Mouse (Mus musculus) forebrain, postnatal 0 days (tissue): ENCODE measurements around the gene Pdcd2. TPM values are rescaled to one million over a fixed set of nuclear protein-coding genes. Genes with fewer than 3 reads are reported as not detected.

Experiments used
- ATAC-seq: fragments of 200-750 bp; cut with Nextera tagmentation; 2 replicates; pipeline ENCODE4 v1.8.0; 2017; ENCODE audit warnings: mild to moderate bottlenecking, moderate library complexity
- DNase-seq: peaks from one replicate; pipeline ENCODE4 v3.0.0-alpha.2; 2015
- H3K27ac ChIP-seq: fragments of 300-500 bp; sonication (generic); 2 replicates; pipeline ENCODE4 v1.5.1; 2014; ENCODE audit warnings: low read depth, mild to moderate bottlenecking, antibody characterized with exemption, low read length, moderate library complexity, mixed read lengths
- H3K27me3 ChIP-seq: fragments of 300-500 bp; sonication (generic); 2 replicates; pipeline ENCODE4 v1.6.1; 2014; ENCODE audit warnings: mild to moderate bottlenecking, low read length, mixed read lengths; ENCODE audit not compliant: insufficient read depth
- H3K36me3 ChIP-seq: fragments of 300-500 bp; sonication (generic); 2 replicates; pipeline ENCODE4 v1.6.1; 2014; ENCODE audit warnings: mild to moderate bottlenecking, moderate library complexity; ENCODE audit not compliant: insufficient read depth
- H3K4me1 ChIP-seq: fragments of 300-500 bp; sonication (generic); 2 replicates; pipeline ENCODE4 v1.6.1; 2014; ENCODE audit warnings: antibody characterized with exemption; ENCODE audit not compliant: insufficient read depth
- H3K4me2 ChIP-seq: fragments of 300-500 bp; sonication (generic); 2 replicates; pipeline ENCODE4 v1.6.1; 2014; ENCODE audit warnings: low read depth, mild to moderate bottlenecking, moderate library complexity
- H3K4me3 ChIP-seq: fragments of 300-500 bp; sonication (generic); 2 replicates; pipeline ENCODE4 v1.5.1; 2014; ENCODE audit warnings: low read depth, low read length, mixed read lengths
- H3K9ac ChIP-seq: fragments of 300-500 bp; sonication (generic); 2 replicates; pipeline ENCODE4 v1.6.1; 2014; ENCODE audit warnings: mild to moderate bottlenecking
- H3K9me3 ChIP-seq: fragments of 300-500 bp; sonication (generic); 2 replicates; pipeline ENCODE4 v1.6.1; 2016; ENCODE audit warnings: low read length
- CTCF ChIP-seq: sonication (generic); IDR thresholded peaks from 2 replicates; pipeline ENCODE4 v1.5.1; 2016; ENCODE audit warnings: antibody characterized with exemption, control low read depth, low read depth
- WGBS: fragments of 180-500 bp; shearing (Covaris S2); extraction: QIAGEN DNeasy Blood & Tissue Kit; methylation state at CpG from one replicate; pipeline ENCODE4 v1.1.7; 2014; 5-methylcytosine and 5-hydroxymethylcytosine counted together
- polyA plus RNA-seq: library from polyadenylated mRNA; unstranded; fragments of >200 nt; fragmentation: Nextera tagmentation; extraction: Ambion mirVana; gene quantifications from 2 replicates; pipeline ENCODE4 v1.2.1, GENCODE M21; 2015
- total RNA-seq: library from RNA; depleted of rRNA; stranded (reverse); fragments of >200 nt; gene quantifications from 2 replicates; pipeline ENCODE4 v1.2.3, GENCODE M21; 2014

The Pdcd2 gene
- total and polyA plus RNA-seq, 2 experiments from 2014 or later = 49.9 to 57.9 TPM

- DNase-seq (no peak), ATAC-seq (no peak)
- H3K9ac ChIP-seq = no peak overlapping the region
- H3K27me3 ChIP-seq = no peaks in the 10 kb centered on the region
- no peak for TF ChIP-seq CTCF
- peaks cover 4% of the 10 kb centered on the region; the same call in 1 of the 2 replicates for H3K4me1 ChIP-seq
- 87% methylated on average over 2 of the region's 2 CpGs for WGBS
- H3K36me3 ChIP-seq = peaks cover 12% of the 10 kb centered on the region; the same call in 1 of the 2 replicates
- H3K9me3 ChIP-seq = no peaks in the 10 kb centered on the region
- H3K4me3 ChIP-seq = no peak overlapping the region
- H3K4me2 ChIP-seq = no peak overlapping the region
- H3K27ac ChIP-seq = no peak overlapping the region
Observed at GRCm38 (mm10) chr17:15528887-15529286, 1.8 kb upstream of the Pdcd2 start.

GRCm38 (mm10) chr17:15527811-15528136, 673 bp upstream of the Pdcd2 start:
- H3K36me3 ChIP-seq = peaks cover 17% of the 10 kb centered on the region; the same call in 1 of the 2 replicates
- H3K27ac ChIP-seq = no peak overlapping the region
- no peaks in the 10 kb centered on the region for H3K27me3 ChIP-seq
- H3K9me3 ChIP-seq = no peaks in the 10 kb centered on the region
- H3K9ac ChIP-seq = peak overlapping the region; percentile 63
- no peak for TF ChIP-seq CTCF
- H3K4me2 ChIP-seq = peak overlapping the region; percentile 68
- no peak for DNase-seq
- WGBS = 51% methylated on average over 3 of the region's 3 CpGs
- ATAC-seq = no peak
- H3K4me3 ChIP-seq = peak overlapping the region; percentile 63
- H3K4me1 ChIP-seq = peaks cover 4% of the 10 kb centered on the region; the same call in 1 of the 2 replicates

- no peak for TF ChIP-seq CTCF
- Histone ChIP-seq H3K27ac (no peak overlapping the region), H3K4me1 (peaks cover 4% of the 10 kb centered on the region; the same call in 1 of the 2 replicates), H3K4me3 (peak overlapping the region; percentile 63), H3K9ac (peak overlapping the region; percentile 63; the same call in 1 of the 2 replicates), H3K4me2 (peak overlapping the region; percentile 68), H3K27me3 (no peaks in the 10 kb centered on the region), H3K9me3 (no peaks in the 10 kb centered on the region), H3K36me3 (peaks cover 30% of the 10 kb centered on the region)
- ATAC-seq (no peak), DNase-seq (peak; percentile 26)
- 12% methylated on average over 10 of the region's 10 CpGs for WGBS
Observed at GRCm38 (mm10) chr17:15526304-15526703, 797 bp downstream of the Pdcd2 start.

GRCm38 (mm10) chr17:15518766-15519165, 8.3 kb downstream of the Pdcd2 start:
- no peak overlapping the region for H3K4me2 ChIP-seq
- 97% methylated on average over 1 of the region's 1 CpGs for whole genome bisulfite sequencing
- TF ChIP-seq CTCF = no peak
- ATAC-seq (no peak), DNase-seq (no peak)
- H3K36me3 ChIP-seq = peaks cover 83% of the 10 kb centered on the region
- H3K4me1 ChIP-seq = no peaks in the 10 kb centered on the region
- H3K27ac ChIP-seq = no peak overlapping the region
- no peak overlapping the region for H3K4me3 ChIP-seq
- H3K9ac ChIP-seq = no peak overlapping the region
- H3K27me3 ChIP-seq = no peaks in the 10 kb centered on the region
- no peaks in the 10 kb centered on the region for H3K9me3 ChIP-seq

DNA sequence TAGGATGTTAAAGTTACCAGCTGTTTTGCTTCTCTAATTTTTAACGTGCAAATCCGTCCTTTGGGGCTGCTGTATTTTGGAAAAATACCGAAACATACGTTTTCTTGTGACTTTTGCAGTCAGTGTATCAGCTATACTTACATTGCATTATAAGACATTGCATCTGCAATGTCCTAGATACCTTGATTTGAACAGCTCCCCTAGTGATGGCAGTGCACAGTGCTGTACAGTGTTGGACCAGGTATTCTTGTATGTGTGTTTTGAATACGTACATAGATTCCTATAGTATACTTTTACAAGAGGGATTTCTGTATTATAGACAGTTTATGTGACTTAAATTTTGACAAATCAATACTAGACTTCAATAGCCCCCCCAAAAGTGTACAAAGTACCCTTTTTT, 8.9 kb downstream of the Pdcd2 start:
- 95% methylated on average over 5 of the region's 5 CpGs for WGBS
- no peaks in the 10 kb centered on the region for H3K27me3 ChIP-seq
- no peak overlapping the region for H3K4me2 ChIP-seq
- no peaks in the 10 kb centered on the region for H3K9me3 ChIP-seq
- H3K4me3 ChIP-seq = no peak overlapping the region
- no peak overlapping the region for H3K9ac ChIP-seq
- ATAC-seq = peak; percentile 60
- DNase-seq = no peak
- H3K36me3 ChIP-seq = peaks cover 86% of the 10 kb centered on the region
- no peaks in the 10 kb centered on the region for H3K4me1 ChIP-seq
- TF ChIP-seq CTCF = peak; percentile 45
- H3K27ac ChIP-seq = no peak overlapping the region

GRCm38 (mm10) chr17:15517776-15518175, 9.3 kb downstream of the Pdcd2 start:
- Histone ChIP-seq H3K9ac (no peak overlapping the region), H3K27me3 (no peaks in the 10 kb centered on the region), H3K36me3 (peaks cover 82% of the 10 kb centered on the region), H3K4me1 (no peaks in the 10 kb centered on the region), H3K4me3 (no peak overlapping the region), H3K27ac (no peak overlapping the region), H3K4me2 (no peak overlapping the region), H3K9me3 (no peaks in the 10 kb centered on the region)
- 0 out of 2 replicates have a peak, but pooled peaks have one; percentile 17 for TF ChIP-seq CTCF
- DNase-seq (no peak), ATAC-seq (0 out of 2 replicates have a peak, but pooled peaks have one; percentile 23)
- WGBS = 72% methylated on average over 5 of the region's 5 CpGs

DNA sequence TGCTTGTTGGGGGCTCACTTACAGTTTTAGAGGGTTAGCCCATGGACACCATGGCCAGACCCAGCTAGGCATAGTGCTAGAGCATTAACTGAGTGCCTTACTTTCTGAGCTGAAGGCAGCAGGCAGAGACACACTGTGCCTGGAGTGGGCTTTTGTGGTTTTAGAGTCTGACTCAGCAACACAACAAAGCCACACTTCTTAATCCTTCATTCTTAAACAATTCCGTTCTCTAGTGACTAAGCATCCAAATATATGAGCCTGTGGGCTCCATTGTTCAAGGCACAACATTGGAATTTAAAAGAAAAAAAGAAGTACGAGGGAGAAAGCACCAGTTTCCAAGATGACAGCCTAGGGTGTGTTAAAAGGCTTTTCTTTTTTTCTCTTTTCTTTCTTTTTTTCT, 16.4 kb downstream of the Pdcd2 start:
- ATAC-seq = no peak
- whole genome bisulfite sequencing = 70% methylated on average over 2 of the region's 2 CpGs

More for the DNA sequence above, 16.4 kb downstream of the Pdcd2 start:
- no peaks in the 10 kb centered on the region for H3K27me3 ChIP-seq
- peaks cover 80% of the 10 kb centered on the region for H3K36me3 ChIP-seq
- TF ChIP-seq CTCF = no peak
- no peak overlapping the region for H3K4me3 ChIP-seq
- H3K9me3 ChIP-seq = no peaks in the 10 kb centered on the region
- H3K4me2 ChIP-seq = no peak overlapping the region
- no peak overlapping the region for H3K27ac ChIP-seq
- no peaks in the 10 kb centered on the region for H3K4me1 ChIP-seq
- DNase-seq = no peak
- no peak overlapping the region for H3K9ac ChIP-seq
